Mouse (Mus musculus): ENCODE data around the gene Rcbtb2. TPM values are rescaled to one million over a fixed set of nuclear protein-coding genes. Genes with fewer than 3 reads are reported as not detected.

Rcbtb2 gene
- total and polyA plus RNA-seq, 3 experiments: 34.1 to 49.0 (median 36.9) TPM

DNA sequence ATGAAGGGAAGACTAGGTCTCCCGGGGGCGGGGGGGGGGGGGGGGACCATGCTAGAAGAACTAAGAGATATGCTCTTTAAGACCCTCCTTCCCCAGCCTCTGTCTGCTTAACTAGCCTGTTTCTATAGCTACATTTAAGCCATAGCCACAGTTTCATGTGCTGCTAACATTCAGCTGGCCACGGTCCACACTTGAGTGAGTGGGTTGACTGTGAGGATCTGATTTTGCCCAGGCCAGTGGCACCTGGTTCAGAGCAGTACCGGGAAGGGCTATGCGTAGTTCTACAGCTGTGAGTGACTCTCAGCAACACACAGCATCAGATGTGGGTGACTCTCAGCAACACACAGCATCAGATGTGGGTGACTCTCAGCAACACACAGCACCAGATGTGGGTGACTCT lies 38.5 kb downstream of the Rcbtb2 start:
- DNase-seq (ENCODE audit: extremely low read depth): no peak
- H3K36me3 ChIP-seq (replicated peaks in 1 of 2; ENCODE audit: control insufficient read depth in 1 of 2, insufficient read depth in 1 of 2, low read length in 1 of 2): peaks cover 15 to 45% of the 10 kb centered on the region in 2 experiments
- dilution Hi-C loops (cut with MboI; ENCODE audit: extremely low pct_ligation_motif_present, extremely low pct_unique_long_range_greater_than_20kb, low sequenced_read_pairs): no loop called here

DNA sequence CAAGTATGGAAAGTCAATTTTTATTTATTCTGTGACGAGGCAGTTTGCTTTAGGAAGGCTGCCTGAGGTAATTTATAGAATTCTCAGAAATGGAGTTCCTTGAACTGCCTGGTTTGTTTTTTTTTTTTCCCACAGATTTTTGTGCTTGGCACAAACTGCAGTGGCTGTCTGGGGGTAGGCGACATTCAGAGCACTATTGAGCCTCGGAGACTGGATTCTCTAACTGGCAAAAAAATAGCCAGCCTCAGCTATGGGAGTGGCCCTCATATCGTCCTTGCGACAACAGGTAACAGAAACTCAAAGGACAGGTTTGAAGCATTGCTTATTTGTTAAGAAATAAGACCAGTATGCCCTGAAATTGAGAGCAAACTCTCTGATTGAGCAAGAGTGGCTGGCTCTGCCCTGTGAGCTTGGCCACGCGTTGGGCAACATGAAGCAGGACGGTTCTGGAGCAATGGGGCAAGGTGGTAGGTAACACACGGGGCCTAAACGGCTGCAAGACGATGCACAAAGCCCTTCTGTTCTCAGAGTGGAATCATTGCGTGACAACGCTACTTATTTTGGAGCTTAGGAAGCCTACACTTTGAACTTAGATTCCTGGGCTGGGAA lies 39.5 kb downstream of the Rcbtb2 start:
- dilution Hi-C loops (cut with MboI; ENCODE audit: extremely low pct_ligation_motif_present, extremely low pct_unique_long_range_greater_than_20kb, low sequenced_read_pairs): no loop called here
- in situ Hi-C loops (cut with MboI; ENCODE audit: low pct_ligation_motif_present, low pct_unique_long_range_greater_than_20kb, low sequenced_read_pairs): no loop called here
- no peak overlapping the region for H3K27ac ChIP-seq (ENCODE audit: insufficient read depth, low read depth)
- no peaks in the 10 kb centered on the region for H3K79me2 ChIP-seq (replicated peaks; ENCODE audit: control insufficient read depth, extremely low read depth, insufficient read depth, poor library complexity, severe bottlenecking)
- H3K27me3 ChIP-seq (replicated peaks): no peaks in the 10 kb centered on the region
- H3K4me1 ChIP-seq (ENCODE audit: control insufficient read depth in 1 of 2, insufficient read depth in 2 of 2): peaks cover 8 to 25% of the 10 kb centered on the region in 2 experiments
- no peak overlapping the region for H3K4me3 ChIP-seq (replicated peaks in 1 of 3; ENCODE audit: low read depth in 2 of 3, low read length in 2 of 3, poor library complexity in 1 of 3)
- TF ChIP-seq ZMIZ1 (IDR thresholded peaks at IDR 0.05; ENCODE audit: low read depth, low read length) (no peak), NELFE (IDR thresholded peaks at IDR 0.05; ENCODE audit: low read depth, low read length) (no peak), JUND (conservative IDR thresholded peaks at IDR 0.05; ENCODE audit: low read depth, low read length) (no peak), GABPA (IDR thresholded peaks at IDR 0.05; ENCODE audit: insufficient replicate concordance, low read depth, low read length) (no peak), RCOR1 (conservative IDR thresholded peaks at IDR 0.05; ENCODE audit: low read depth, low read length) (no peak), POLR2AphosphoS2 (IDR thresholded peaks at IDR 0.05; ENCODE audit: low read depth, low read length) (no peak), USF1 (IDR thresholded peaks at IDR 0.05; ENCODE audit: low read depth, low read length) (no peak), TCF12 (IDR thresholded peaks at IDR 0.05; ENCODE audit: low read depth, low read length) (no peak), MAX (IDR thresholded peaks at IDR 0.05; ENCODE audit: low read length) (no peak), ETS1 (conservative IDR thresholded peaks at IDR 0.05; ENCODE audit: low read depth, low read length) (no peak), TBP (conservative IDR thresholded peaks at IDR 0.05; ENCODE audit: low read depth, low read length) (no peak), MXI1 (IDR thresholded peaks at IDR 0.05; ENCODE audit: low read depth, low read length) (no peak), ELF1 (IDR thresholded peaks at IDR 0.05; ENCODE audit: low read depth, low read length) (no peak), POLR2A (IDR thresholded peaks at IDR 0.05; ENCODE audit: low read depth, low read length) (no peak), CTCF (conservative IDR thresholded peaks at IDR 0.05 in 1 of 2, IDR thresholded peaks at IDR 0.05 in 1 of 2; ENCODE audit: low read depth in 2 of 2, low read length in 2 of 2) (no peak), HCFC1 (IDR thresholded peaks at IDR 0.05; ENCODE audit: low read depth, low read length) (no peak), NRF1 (IDR thresholded peaks at IDR 0.05; ENCODE audit: low read depth, low read length) (no peak)
- no peaks in the 10 kb centered on the region for H3K9me3 ChIP-seq (replicated peaks; ENCODE audit: low read length)
- H3K9ac ChIP-seq (ENCODE audit: insufficient read depth, low read depth): no peak overlapping the region
- H3K36me3 ChIP-seq (replicated peaks in 1 of 2; ENCODE audit: control insufficient read depth in 1 of 2, insufficient read depth in 1 of 2, low read length in 1 of 2): peaks cover 19 to 44% of the 10 kb centered on the region in 2 experiments
- no peak for DNase-seq (ENCODE audit: extremely low read depth)
- no peak overlapping the region for H3K4me2 ChIP-seq (ENCODE audit: insufficient read depth, low read depth, poor library complexity, severe bottlenecking)

More for the DNA sequence above, 38.5 kb downstream of the Rcbtb2 start:
- TF ChIP-seq IRF4 (IDR thresholded peaks at IDR 0.05; ENCODE audit: low read depth, low read length): no peak
- no peak for TF ChIP-seq ELF1 (IDR thresholded peaks at IDR 0.05; ENCODE audit: low read depth, low read length)
- no peak for TF ChIP-seq ZKSCAN1 (IDR thresholded peaks at IDR 0.05; ENCODE audit: borderline replicate concordance, low read depth, low read length)
- TF ChIP-seq RAD21 (IDR thresholded peaks at IDR 0.05; ENCODE audit: low read depth, low read length): no peak
- TF ChIP-seq HCFC1 (IDR thresholded peaks at IDR 0.05; ENCODE audit: low read depth, low read length): no peak
- TF ChIP-seq MAZ (IDR thresholded peaks at IDR 0.05; ENCODE audit: low read depth, low read length): no peak
- TF ChIP-seq USF2 (conservative IDR thresholded peaks at IDR 0.05; ENCODE audit: low read depth, low read length): no peak
- TF ChIP-seq E2F4 (IDR thresholded peaks at IDR 0.05; ENCODE audit: insufficient replicate concordance, low read depth, low read length): no peak
- TF ChIP-seq CTCF (conservative IDR thresholded peaks at IDR 0.05 in 1 of 2, IDR thresholded peaks at IDR 0.05 in 1 of 2; ENCODE audit: low read depth in 2 of 2, low read length in 2 of 2): no peak
- Histone ChIP-seq H3K4me2 (ENCODE audit: insufficient read depth, low read depth, poor library complexity, severe bottlenecking) (no peak overlapping the region), H3K79me2 (replicated peaks; ENCODE audit: control insufficient read depth, extremely low read depth, insufficient read depth, poor library complexity, severe bottlenecking) (no peaks in the 10 kb centered on the region), H3K27me3 (replicated peaks) (no peaks in the 10 kb centered on the region), H3K9me3 (replicated peaks; ENCODE audit: low read length) (no peaks in the 10 kb centered on the region), H3K4me3 (replicated peaks in 1 of 3; ENCODE audit: low read depth in 2 of 3, low read length in 2 of 3, poor library complexity in 1 of 3) (no peak overlapping the region), H3K9ac (ENCODE audit: insufficient read depth, low read depth) (no peak overlapping the region), H3K27ac (ENCODE audit: insufficient read depth, low read depth) (no peak overlapping the region), H3K4me1 (ENCODE audit: control insufficient read depth in 1 of 2, insufficient read depth in 2 of 2) (peaks cover 8 to 25% of the 10 kb centered on the region in 2 experiments)
- in situ Hi-C loops (cut with MboI; ENCODE audit: low pct_ligation_motif_present, low pct_unique_long_range_greater_than_20kb, low sequenced_read_pairs): no loop called here

Measured in CH12.LX (cell line).